Mouse (Mus musculus) kidney, adult 8-10 months (tissue): ENCODE results near the gene Gpr162.
"Not testable (repeated sequence)": the region's sequence is repeated elsewhere in the genome, so short reads cannot be mapped to it uniquely, and the experiment has no call there.

Source experiments
- DNase-seq, 2 experiments: peaks; one replicate each; pipeline ENCODE4 v3.0.0; 2022

The Gpr162 gene

DNA sequence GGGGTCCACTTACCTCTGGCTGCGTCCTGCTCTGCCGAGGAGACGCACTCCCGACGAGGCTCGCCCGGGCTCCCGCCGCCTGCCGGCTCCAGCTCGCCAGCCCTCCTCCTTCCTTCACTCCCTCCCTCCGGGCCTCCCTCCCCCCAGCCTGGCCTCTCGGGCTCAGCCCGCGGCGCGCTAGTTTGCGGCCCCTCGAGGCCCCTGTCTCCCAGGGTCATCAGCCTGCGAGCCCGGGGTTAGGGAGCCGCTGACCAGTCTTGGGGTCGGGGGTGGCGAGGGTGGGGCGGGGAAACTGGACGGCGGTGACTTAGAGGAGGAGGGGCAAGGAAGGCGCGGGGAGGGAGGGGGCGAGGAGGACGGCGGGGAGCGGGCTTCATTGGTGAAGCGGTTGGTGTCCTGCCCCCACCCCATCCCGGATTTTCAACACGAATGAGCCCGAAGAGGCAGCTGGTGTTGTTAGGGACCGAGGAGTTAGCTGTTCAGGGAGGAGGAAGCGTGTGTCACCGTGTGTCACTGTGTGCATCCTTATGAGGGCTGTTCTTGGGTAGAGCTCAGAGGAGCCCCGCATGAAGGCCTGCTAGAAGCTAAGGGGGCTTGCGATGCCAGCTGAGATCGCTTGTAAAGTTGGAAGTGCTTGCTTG lies at the start of gene Gpr162:
Gene Gpr162, minus strand, starts transcription at position 326 of the 641 bp plus-strand sequence.
- peak; percentile 27 to 34 for DNase-seq

GRCm38 (mm10) chr6:124913214-124913613 lies 49.4 kb upstream of the Gpr162 start:
- DNase-seq: no peak

DNA sequence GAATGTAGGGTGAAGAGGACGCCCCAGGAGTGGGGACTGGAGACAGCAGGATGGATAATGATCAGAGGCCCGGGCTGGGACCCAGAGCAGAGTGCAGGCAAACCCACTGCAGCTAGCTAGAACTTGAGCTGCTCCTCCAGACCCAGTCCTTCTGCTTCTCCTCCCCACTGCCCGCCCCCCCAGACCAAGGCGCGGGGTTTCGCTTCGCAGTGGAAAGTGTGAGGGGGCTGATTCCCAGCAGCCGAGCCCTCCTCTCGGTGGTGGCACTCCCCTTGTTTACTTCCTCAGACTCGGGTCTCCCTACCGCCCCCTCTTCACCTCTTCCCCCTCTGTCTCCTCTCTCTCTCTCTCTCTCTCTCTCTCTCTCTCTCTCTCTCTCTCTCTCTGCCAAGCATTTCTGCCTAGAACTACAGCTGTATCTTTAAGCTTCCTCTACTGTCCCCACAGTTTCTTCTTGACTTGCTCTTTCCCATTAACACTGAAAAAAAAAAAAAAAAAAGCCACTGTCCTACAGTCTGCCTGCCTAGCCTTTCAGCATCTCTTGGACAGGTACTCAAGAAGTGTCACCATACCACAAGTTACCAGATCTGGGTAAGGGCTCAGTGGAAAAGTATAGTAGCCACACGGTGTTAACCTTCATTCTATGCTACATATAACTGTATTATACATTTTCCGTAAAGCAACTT lies 47.9 kb upstream of the Gpr162 start, which contains the start of gene Lag3:
Gene Lag3, minus strand, starts transcription at position 173 of the 686 bp plus-strand sequence.
- DNase-seq: no peak

- no peak for DNase-seq
Observed at GRCm38 (mm10) chr6:124910032-124910431, 46.2 kb upstream of the Gpr162 start.

- no peak for DNase-seq
Observed at GRCm38 (mm10) chr6:124907767-124908166, 44.0 kb upstream of the Gpr162 start.

DNA sequence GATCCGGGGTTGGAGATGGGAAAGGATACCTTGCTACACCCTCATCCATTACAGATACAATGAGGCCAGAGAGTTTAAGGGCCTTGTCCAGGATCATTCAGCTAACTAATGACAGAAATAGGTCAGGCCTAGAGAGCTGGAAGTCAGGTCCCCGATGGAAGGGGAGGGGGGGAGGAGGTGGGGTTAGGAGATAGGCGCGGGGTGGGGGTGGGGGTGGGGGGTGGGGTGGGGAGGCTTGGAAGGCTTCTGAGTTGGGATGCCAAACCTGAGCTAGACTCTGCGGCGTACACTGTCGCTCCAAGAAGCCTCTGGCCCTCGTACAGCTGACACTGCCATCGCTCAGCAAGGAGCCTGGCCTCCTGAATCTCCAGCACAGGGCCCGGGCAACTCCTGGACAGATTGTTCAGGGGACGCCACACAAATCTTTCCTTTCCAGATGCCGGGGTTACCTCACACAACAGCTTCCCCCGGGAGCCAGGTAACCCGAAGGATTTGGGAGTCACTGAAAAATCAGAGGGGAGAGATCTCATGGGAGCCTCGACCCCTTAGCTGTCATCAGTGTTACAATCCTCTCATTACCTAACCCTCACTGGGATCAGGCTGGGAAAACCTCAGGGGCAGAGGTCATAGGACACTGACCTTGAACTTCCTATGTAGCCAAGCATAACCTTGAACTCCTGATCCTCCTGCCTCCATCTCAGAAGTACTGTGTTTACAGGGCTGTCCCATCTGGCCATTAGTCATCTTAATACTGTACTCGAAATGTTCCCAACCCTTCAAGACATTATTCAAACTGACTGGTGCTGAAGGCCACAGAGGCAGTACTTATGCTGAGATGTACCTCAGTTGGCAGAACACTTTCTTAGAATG lies 41.4 kb upstream of the Gpr162 start:
- DNase-seq: no peak

GRCm38 (mm10) chr6:124904161-124904981 lies 40.6 kb upstream of the Gpr162 start:
- peak; percentile 80 to 86 for DNase-seq

DNA sequence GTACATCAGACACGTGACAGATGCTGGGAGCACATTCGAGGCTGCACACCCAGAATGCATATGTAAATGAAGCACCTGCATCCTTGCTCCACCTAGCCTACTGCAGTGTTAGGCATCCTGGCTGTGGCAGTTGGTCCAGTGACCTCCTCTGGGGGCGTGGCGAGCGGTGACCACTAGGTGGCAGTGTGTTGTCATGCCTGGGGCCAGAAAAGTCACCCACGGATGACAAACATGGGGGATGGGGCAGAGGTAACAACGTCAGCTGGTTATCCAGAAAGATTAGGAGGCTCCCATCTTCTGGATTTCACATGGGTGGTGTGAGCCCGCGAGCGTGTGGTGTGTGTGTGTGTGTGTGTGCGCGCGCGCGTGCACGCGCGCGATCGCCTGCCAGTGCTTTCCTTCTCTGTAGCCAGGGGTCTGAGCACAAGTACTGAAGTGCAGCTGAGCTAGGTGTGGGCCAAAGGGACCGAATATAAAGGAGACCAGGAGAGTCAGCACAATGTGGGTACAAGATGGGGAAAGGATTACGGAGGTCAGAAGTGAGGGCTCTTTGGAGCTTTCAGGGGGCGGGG lies 39.9 kb upstream of the Gpr162 start:
- DNase-seq: peak; percentile 94 to 98

- no peak for DNase-seq
Observed at GRCm38 (mm10) chr6:124901851-124902250, 38.1 kb upstream of the Gpr162 start.

DNA sequence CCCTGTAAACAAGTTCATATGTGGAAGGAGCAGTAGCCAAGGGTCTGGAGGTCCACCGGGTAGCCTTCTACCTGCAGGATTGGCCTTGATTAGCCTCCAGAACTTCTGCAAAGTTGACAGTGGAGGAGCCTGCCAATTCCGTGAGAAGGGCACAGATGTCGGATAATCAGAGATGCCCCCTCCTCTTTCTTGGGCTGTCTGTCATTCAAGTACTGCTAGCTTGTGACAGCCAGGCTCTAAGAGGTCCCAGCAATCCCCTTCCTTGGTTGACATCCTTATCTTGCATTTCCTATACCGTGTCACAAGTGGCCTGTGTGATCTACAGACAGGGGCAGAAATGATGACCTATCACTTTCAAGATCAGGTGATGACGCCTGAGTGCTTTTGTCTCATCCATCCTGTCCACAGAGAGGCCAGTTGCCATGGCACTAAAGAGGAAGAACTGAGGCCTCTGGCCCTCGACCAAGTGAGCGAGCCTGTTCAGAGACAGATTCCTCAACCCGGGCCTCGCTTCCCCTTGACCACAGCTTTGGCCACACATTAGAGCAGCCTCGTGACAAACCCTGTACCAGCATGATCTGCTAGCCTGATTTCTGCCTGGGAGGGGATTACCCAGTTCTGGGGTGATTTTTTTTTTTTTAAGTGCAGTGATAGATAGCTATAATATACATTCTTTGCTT lies 37.2 kb upstream of the Gpr162 start:
- DNase-seq: no peak

DNA sequence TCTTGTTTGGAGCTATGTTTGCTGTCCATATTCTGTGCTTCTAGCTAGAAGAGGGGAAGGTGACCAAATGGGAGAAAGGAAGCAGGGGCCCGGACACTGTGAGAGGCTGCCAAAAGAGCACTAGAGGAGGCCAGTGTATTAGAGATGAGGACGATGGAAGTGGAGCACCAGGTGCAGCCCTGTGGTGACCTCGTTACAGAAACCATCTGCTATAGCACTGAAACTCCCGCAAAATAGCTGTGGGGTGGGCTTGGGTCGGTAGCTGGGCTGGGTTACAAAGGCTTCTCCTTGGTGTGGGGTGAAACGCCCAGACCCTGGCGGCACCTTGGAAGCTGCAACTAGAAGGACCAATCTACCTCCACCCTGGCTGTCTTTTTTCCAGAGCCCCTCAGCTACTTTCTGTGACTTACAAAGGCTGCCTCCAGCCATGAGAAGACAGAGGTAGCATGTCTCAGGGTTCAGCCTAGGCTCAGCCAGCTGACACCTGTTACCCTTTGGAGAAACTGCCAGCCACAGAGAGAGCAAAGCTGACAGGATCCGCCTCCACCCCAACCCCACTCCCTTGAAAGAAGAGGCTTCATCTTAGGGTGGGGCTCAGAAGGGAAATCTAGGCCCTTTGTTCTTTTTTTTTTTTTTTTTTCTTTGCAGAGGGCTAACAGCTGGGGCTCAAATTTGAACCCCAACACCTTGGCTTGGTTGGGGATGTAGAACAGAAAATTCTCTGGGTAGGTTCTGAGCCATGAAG lies 36.4 kb upstream of the Gpr162 start:
- no peak for DNase-seq

GRCm38 (mm10) chr6:124898359-124898758 lies 34.6 kb upstream of the Gpr162 start:
- DNase-seq: no peak

DNA sequence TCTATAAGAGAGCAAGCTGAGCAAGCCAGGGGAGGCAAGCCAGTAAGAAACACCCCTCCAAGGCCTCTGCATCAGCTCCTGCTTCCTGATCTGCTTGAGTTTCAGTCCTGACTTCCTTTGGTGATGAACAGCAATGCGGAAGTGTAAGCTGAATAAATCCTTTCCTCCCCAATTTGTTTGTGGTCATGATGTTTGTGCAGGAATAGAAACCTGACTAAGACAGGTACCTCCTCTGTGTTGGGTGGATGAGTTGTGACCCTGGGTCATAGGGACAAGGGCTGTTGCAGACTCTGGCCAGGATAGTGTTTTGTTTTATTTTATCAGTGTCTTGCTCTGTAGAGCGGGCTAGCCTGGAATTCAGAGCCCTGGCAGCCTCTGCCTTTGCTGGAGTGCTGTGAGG lies 30.3 kb upstream of the Gpr162 start:
- DNase-seq: not testable (repeated sequence)

DNA sequence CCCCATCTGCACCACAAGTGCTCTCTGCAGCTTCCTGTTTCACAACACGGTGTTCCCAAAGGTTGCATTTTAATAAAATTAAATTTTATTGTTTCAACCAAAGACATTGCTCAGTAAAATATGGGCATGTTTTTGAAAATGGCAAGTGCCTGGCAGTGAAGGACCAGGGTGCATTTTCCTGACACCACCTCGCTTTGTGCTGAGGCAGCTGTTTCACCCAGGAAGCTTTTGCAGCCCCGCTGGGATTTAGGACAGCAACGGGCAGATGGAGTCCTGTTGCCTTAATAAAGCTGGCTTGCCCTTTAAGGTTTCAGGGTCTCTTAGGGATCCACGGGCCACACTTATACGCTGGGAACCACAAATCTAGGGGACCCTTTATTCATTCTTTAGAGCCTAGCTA lies 27.2 kb upstream of the Gpr162 start:
- DNase-seq: no peak

GRCm38 (mm10) chr6:124888555-124889125 lies 24.9 kb upstream of the Gpr162 start:
- DNase-seq: no peak

DNA sequence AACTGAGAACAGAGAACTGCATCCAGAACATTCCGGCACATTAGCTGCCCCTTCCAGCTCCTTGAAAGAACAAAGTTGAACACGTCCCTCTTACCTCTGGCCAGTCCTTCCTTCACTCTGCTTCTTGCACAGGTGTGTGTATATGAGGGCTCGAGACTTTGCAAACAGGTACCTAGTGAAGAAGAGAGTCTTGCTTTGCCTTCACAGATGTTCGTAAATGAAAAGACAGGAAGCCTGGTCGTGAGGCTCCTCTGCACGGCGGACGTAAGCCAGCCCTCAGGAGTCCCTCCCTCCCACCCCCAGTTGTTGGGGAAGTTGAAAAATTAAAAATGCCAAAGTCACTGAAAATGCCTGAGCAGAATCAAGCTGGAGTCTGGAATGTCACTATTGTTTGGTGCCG lies 24.2 kb upstream of the Gpr162 start, which contains the start of gene Cd4:
Gene Cd4, minus strand, starts transcription at position 236 of the 400 bp plus-strand sequence.
- DNase-seq: no peak

DNA sequence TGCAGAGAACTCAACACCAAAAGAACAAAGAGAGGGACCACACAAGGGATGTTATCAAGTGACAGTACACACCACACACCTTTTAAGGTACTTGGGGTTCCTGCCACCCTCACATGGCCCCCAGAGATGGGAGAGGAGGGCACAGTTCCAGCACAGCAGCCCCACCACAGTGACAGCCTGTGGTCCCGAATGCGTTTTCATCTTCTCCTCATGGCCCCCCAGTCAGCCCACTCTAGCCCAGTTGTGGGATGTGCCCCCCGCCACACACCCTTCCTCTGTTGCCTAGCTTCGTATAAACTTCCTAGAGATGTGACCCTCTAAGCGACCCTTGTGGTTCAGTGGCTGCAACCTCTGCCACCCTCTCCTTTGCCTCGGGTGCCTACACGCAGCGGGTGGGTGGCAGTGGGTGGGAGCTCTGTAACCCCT lies 22.2 kb upstream of the Gpr162 start:
- no peak for DNase-seq

- no peak for DNase-seq
Observed at GRCm38 (mm10) chr6:124884714-124885500, 21.1 kb upstream of the Gpr162 start.

DNA sequence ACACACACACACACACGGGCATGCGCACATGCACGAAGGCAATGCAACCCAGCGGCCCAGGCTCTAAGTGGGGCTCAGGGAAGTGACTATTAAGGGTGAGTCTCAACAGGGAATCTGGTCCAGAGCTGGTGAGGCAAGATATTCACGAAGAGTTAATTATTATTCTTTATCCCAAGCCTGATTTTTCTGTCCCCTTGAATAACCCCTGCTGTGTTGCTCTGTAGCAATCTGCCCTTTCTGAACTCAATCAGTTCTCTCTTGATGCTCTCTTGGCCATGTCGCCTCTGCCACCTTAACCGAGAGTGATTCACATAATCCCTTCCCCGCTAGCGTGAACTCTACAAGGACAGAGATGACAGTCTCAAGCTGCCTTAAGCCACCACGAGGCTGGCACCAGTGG lies 19.6 kb upstream of the Gpr162 start:
- no peak for DNase-seq

DNA sequence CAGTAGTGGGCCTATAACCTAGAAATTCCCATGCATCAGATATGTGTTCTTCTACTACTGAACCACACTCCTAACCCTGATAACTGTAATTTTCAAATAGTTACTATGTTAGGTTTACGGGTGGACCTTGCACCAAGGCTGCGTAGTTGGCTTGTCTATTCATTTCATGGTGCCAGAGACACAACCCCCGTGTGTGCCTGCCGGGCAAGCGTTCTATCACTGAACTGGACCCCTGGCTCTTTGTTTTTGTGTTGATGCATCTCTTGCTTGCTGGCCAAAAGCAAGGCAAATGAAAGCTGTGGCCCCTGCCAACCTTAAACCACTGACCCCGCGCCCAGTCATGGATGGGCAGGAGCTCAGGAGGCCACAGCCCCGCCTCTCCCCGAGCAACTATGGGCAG lies 18.0 kb upstream of the Gpr162 start:
- DNase-seq: no peak
